Mouse (Mus musculus): ENCODE measurements around the gene Cables2. TPM values are rescaled to one million over a fixed set of nuclear protein-coding genes. Genes with fewer than 3 reads are reported as not detected.
"Not testable (repeated sequence)": the region's sequence is repeated elsewhere in the genome, so short reads cannot be mapped to it uniquely, and the experiment has no call there.

The Cables2 gene
- total and polyA plus RNA-seq, 3 experiments: 13.1 to 19.4 (median 14.7) TPM

DNA sequence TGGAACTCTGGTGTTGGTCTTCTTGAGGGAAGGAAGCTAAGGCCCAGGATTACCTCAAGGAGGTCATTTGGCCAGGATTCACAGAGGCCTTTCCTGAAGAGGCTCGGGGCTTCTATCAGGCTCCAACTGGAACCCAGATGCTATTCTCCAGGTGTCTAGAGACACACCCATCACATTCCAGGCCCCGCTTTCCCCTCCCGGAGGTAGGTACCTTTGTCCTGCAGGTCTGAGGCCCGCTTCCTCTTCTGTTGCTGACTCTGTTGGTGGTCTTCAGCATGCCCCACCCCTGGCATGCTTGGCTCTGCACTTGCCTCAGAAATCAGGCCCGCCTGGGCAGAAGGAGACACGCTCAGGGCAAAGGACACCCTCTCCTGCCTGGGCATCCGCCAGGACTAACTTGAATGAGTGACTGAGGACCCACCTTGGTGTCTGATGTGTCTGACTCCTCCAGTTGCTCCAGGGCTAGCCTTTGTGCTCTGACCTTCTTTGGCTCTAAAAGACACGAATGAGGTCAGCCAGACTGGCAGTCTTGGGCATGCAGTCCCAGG is 4.6 kb upstream of the Cables2 start:
- no peak for DNase-seq

DNA sequence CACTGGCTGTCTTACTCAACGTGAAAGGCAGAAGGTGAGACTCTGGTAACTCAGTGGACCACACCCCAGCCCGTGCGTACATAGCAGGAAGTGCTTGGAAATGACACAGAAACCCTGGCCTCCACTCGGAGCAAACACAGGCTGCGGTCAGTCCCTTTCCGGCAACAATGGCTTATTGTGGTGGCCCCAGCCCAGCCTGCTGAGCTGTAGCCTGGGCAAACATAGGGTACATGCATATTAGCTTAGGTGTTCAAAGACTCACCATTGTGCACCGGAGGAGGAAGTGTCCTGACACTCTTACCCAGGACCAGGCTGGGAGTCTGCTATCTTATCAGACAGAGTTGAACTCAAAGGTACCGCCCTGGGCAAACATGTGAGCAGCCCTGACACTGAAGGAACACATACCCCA is 3.6 kb upstream of the Cables2 start:
- DNase-seq: no peak

DNA sequence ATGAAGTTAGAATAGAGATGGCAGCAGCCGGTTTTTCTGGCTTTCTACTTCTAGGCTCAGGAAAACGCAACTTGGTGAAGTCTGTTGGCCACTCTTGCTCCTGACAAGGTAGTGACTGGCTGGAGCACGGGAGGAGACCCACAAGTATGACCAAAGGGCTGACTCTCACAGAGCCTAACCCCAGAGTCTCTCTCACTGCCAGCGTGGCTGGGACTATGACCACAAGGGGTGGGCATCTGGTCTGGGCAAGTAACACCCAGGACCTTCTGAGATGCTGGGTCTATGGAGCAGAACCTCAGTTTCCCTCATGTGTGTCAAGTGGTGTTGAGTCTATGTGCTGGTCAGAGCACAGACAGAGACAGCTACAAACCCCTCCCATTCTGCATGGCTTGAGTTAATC is 3.1 kb upstream of the Cables2 start:
- no peak for DNase-seq

DNA sequence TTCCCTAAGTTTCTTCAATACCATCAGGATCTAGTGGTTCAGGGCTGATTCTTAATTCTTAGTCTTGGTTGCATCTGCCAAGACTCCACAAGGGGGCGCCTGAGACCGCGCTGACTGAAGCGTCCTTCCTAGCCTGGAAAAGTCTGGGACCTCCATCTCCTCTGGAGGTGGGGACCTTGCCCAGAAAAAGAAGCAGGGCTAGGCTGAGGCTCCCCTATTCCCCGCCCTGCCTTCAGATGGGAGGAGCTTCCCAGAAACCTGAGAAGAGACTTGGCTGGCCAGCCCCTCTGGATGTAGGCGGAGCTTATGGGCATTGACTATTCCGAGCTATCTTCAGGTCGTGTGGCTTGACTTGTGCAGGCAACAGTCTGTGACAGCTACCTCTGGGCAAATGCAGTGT is 2.5 kb upstream of the Cables2 start:
- DNase-seq: peak; percentile 76

DNA sequence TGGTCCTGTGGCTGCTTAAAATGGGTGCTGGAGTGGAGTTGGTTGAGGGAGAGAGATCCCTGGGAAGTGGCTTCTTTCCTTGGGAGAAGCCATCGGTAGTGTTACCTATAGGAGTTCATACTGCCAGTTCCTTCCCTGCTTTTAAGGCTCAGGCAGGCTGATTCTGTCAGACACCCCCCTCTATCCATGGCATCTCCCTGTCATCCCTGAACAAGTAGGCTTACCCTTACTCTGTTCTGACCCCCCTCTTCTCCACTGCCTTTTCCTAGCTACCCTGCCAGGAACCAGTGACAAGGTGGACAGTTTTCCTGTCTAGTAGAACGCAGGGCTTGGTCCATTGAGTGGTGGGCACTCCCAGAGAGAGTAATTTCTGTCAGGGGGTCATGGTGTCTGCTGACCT is 1.2 kb upstream of the Cables2 start:
- no peak for DNase-seq

DNA sequence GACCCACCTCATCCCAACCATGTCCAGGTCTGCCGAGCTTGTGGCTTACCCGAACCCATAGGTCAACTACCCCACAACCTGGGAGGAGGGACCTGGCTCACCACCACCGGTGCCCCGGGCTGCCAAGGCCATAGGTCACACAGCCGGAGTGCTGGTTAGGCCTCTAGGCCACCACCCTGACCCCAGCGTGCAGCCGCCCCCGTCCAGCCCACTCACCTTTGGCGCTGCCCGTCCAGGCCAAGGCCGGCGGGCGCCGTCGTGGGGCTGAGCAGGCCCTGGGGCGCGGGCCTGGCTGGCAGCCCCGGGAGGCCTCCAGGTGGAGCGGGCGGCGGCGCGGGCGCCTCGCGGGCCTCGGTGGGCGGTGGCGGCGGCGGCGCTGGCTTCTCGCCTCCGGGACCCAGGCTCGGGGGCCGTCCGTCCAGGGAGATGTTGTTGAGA is 393 bp downstream of the Cables2 start:
- DNase-seq: no peak

DNA sequence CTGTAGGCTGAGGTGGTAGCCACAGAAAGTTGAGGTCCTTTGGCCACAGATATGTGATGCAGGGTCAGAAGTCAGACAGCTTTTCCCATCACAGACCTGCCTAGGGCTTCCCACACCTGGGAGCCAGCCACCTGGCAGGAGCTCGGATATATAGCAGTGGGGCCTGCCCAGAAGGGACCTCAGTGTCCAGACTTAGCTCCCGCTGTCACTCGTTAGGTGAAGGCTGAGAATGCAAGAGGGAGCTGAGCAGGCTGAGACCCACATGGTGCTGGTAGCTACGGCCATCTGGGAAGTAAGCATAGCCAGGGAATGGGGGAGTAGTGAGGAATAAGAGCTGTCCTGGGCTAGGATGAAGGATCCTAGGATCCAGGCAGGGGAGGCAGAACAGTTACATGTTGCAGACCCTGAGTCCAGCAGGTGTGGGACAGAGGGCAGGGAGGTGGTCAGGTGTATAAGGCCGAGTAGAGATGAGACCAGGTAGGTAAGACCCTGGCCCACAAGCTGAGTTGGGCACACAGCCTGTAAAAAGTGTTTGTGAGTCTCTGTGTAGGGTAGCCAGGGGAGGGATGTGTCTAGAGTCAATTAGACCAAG is 1.4 kb downstream of the Cables2 start:
- peak; percentile 7 for DNase-seq

DNA sequence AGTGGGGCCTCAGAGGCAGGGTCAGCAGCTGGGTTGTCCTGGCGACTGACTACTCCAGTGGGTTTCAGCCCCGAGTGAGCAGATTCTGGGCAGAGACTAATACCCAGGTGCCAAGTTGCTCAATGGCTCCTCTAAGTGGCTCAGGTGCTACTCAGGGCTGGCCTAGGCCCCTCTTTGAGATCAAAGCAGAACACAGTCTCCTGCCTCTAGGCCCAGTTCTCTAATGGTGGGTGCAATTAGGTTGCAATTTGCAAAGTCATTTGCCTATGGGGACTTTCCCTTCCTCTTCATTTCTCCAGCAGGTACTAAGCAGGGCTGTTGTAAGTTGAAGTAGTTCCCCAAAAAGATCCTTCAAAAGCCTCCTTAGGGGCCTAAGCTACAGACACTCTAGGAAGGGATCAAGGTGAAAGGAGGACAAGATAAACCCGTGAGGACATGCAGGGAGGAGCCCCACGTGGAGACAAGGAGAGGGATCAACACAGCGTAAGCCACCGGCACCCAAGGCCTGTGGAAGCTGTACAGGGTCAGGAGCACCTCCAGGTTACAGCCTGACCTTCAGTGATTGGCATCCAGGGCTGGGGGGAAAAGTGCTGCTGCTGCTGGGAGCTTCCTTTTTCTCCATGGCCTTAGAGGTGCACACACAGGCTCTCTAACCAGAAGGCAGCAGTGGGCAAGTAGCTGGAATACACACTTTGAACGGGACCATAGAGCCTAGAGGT is 2.6 kb downstream of the Cables2 start:
- DNase-seq: peak; percentile 4

DNA sequence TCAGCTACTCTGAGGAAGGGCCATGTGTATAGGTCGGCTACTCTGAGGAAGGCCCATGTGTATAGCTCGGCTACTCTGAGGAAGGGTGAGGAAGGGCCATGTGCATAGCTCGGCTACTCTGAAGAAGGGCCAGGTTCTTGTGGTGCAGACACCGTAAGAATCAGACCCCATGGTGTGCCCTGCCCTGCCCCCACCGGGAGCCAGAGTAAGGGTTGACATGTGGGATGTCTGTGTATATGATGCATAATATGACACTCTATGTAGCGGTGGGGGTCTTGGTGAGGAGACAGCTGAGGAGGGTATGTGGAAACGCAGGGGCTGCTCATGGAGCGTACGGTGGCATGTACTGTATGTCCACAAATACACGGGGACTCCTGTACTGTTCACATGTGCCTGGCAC is 4.0 kb downstream of the Cables2 start:
- no peak for DNase-seq

DNA sequence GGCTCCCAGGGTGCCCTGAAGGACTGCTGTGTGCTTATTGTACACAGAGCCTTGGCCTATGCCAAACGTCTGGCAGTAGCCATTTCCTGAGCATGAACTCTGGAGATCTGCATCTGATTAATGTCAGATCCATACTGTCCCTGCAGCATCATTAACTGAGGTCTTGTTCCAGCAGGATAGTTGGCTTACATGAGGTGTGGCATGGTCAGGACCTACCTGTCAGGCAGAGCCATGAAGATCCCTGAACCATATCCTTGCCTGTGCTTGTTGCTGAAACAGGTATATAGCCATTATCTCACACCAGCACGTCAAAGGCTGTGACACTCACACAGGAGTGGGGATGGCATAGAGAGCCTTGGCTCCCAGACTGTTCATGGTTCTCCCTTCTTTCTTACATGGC is 5.3 kb downstream of the Cables2 start:
- no peak for DNase-seq

DNA sequence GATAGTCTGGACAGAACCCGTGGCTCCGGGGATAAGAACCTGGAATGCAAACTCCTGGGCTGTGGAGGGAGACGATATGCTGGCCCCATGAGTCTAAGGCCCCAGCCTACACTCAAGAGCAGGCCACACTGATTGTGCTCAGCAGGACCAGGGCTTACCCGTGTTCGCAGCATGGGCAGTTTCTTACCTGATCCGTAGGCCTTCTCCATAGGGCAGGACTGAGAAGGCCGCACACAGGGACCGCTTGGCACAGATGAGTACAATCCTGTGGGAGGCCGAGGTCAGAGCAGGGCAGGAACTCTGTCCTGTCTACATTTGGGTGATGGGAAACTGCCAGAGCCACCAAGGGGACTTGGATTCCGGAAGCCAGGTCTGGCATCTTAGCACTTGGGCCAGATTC is 10.4 kb downstream of the Cables2 start:
- DNase-seq: no peak

DNA sequence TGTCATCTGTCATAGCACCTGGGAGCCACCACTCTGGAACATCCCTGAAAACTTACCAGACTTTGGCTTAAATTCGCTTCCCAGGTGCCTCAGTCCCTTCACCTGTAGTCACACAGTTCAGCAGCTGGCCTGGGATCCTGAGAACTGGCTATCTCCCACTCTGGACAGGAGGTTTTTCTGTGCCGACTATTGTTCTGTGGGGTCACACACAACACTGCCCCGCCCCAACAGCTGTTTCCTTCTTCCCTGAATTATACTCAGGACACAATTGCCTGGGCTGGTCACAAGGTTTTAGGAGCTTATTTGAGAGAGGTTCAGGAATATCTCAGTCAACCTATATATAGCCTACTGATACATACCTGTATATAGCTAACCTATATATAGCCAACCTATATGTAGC is 10.9 kb downstream of the Cables2 start:
- peak; percentile 16 for DNase-seq

DNA sequence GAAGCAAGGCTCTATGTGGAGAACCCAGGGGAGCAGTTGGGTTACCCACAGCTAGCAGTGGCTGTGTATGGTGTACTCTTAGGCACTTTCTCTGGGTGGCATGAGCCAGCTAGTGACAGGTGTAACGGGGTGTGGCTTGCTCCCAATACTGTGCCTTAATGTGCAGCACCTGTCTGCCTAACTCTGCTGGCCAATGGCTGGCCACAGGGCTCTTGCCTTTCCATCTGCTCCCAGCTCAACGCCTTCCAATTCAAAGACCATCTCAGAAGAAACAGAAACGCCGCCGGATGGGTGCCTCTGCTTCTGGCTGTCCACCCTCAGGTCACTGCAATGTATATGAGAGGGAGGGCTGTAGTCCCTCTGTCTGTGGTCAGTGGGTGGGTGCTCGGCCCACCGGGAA is 11.4 kb downstream of the Cables2 start:
- no peak for DNase-seq

DNA sequence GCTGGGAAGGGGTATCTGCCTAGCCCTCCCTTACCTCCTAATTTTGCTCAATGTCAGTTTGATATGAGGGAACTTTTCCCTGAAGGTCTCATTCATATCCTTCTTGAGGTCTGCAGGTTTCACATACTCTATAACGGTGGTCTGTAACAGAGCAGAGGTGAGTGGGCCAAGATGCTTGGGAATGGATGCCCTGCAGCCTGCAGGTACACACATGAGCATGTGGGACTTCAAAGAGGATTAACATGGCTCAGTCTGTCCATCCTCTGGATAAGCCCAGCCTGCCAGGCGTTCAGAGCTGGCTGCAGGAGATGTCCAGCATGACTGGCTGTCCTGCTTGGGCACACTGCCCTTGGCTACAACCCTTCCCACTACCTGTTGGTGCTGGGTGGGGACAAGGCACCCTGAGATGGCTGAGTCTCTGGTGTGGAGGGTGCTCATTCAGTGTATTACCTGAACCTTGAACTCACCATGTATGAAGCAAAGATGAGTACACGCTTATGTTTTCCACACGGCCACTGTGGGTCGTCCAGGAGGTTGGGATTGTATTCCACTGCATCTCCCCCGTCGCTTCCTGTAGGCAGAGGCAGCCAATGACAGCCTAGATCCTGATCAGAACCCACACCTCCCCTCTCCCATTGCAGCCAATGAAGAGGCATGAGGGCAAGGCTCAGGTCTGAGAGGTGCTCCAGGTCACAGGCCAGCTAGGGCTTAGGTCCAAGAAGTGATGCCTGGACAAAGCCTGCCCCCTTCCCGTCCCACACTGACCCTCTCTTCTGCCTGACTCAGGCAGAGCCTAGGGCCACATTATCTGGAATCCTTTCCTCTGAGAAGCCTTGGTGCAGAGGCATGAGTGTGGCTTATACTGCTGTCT is 12.5 kb downstream of the Cables2 start:
- no peak for DNase-seq

DNA sequence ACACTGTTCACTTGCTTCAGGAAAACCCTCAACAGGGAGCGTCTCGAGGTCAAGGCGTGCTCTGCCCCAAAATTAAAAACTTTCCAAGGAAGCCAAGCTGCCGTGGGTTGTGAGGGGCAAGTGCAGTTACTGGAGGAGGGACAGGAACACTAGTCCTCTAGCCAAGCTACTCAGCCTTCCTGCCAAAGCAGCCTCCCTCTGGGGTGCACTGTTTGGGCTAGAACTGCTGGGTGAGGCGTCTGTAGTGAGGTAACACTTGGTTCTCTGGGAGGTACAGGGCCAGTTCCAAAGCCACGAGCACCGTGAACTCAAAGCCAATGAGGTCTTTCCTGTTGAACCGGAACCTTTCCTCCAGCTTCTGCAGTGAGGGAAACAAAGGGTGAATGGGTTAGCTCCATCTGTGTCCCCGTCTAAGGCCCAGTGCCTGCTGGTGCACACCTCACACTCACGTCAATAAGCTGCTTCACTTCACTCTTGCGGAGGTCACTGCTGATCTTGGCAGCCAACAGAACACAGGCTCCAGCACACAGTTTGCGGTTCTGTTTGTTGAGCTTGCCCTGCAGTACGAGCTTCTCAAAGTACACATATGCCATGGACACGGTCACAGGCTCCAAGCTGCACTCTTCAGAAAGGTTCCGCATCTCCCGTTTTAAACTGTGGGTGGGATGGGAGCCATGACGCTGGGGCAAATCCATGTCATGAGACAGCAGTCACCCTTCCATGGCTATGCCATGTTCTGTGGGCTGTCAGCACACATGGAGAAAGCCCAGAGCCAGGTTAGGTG is 13.3 kb downstream of the Cables2 start:
- peak; percentile 13 for DNase-seq

DNA sequence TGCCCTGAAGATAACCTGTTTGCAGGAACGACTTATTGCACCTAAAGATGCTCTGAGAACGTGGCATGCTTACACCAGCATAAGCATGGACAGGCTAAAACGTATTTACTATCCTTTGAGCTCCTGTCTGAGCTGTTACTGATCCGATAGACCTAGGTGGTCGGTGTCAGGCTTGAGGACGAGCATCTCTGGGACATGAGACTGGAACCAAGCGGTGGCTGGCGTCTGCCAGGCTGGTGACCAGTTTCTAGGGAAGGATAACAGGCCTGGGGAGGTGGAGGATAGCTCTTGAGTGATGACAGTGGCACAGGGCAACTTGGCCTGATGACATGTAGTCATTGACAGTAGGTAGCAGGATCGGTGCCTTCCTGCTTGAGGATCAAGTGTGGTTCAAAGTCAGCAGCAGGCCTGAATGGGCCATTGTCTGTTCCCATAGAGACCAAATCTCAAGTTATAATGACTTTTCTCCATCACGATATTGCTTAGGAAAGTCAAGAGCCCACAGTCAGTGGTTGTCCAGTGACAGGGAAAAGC is 14.3 kb downstream of the Cables2 start:
- not testable (repeated sequence) for DNase-seq

DNA sequence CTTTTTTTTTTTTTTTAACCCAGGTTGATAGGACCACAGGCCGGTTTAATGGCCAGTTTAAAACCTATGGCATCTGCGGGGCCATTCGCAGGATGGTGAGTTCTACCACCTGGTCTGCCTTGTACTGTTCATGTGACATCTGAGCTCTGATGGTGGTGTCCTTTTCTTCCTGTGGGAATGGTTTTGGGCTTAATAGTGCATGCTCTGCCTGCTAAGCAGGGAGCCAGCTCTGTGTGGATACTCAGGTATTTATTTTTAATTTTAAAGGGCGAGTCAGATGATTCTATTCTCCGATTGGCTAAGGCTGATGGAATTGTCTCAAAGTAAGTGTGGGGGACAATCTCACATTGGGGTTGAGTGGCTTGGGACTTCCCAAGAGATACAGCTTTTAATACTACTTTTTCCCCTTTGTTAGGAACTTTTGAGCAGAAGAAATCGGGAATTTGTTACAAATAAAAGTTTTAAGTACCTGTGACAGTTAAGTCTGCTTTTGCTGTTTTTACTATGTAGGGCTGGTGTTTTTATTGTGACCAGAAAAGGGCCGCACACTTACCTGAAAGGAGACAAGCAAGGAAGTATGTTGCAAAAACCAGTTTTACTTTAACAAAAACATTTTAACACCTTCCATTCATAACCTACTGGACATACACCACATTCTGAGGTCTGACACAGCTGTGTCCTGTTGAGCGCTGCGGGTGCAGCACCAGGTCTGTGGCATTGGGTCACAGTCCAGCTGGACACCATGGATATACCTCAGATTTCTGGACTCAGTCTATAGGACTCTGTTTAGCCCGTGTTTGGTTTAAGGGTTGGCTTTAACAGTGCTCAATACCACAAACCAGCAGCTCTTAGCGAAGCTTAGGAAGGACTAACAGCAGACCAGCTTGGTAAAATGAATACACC is 15.1 kb downstream of the Cables2 start:
- no peak for DNase-seq

DNA sequence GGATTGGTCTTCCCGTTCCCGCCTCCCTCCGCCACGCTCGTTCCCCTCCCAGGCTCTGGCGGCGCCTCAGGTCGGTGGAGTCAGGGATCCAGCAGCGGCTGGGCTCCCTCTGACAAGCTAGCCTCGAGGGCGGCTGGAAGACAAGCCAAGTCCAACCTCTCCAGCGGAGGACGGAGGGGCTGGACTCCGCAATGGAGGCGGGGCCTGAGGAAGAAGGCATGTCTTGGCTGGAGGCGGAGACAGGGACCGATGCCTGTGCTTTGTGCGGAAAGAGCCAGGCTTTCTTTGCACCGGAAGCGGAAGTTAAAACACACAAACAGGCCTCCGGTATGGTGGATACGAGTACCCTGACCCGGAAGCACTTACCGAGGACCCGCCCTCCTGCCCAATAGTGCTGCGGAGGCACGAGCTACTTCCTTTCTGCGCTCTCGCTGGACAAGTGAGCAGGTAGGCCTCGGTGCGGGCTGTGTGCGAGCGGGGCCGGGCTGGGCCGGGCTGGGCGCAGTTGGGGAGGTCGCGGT is 16.2 kb downstream of the Cables2 start, which contains the start of gene Rps21:
Gene Rps21 (plus strand): TSS at position 377 of the 521 bp plus-strand sequence.
- DNase-seq: peak; percentile 99

DNA sequence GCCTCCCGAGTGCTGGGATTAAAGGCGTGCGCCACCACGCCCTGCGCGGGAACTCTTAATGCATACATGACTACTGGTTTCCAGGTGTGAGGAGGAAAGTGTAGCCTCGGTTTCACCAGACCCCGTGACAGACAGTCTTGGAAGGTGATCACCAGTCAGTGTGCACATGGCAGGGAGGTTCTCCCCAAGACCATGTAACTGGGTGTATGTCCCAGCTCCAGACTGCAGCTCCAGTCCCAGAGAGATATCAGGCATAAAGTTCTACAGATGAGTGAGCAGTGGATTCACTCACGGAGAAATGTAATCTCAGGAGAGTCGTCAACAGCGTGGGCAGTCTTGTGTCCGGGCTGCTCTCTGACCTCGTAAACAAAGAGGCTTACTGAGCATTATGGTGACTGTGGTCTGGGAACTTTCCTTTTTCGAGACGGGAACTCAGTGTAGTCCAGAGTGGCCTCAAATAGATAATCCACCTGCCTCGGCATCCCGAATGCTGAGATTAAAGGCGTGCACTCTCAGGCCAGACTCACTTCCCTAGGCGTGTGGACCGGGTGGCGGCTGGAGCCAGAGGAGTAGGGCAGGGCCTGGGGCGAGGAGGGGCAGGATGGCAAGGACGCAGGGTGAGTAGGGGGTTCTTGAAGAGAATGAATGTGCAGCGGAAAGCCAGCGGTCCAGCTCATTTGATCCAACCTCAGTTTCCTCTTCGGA is 16.8 kb downstream of the Cables2 start:
- DNase-seq: no peak

DNA sequence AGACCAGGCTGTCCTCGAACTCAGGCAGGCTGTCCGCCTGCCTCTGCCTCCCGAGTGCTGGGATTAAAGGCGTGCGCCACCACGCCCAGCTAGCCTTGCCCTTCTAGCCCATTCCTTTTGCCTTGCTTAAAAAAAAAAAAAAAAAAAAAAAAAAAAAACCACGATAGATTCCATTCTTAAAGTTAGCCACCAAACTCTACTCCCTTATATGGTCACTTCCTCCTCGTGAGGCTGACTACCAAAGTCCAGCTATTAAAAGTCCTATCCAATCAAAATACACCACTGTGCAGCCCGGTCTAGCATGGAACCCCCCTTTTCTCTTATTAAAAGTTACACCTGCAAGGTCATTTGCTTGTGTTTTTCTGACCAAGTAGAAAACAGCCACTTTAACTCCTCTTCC is 17.6 kb downstream of the Cables2 start:
- DNase-seq: no peak
